Mouse (Mus musculus) layer of hippocampus, postnatal 10 days (tissue): ENCODE results near the gene Pira2. TPM values are rescaled to one million over a fixed set of nuclear protein-coding genes. Genes with fewer than 3 reads are reported as not detected.
"Not testable (repeated sequence)": the region's sequence is repeated elsewhere in the genome, so short reads cannot be mapped to it uniquely, and the experiment has no call there.

ENCODE experiments used
- DNase-seq, 2 experiments: peaks; one replicate each; pipeline ENCODE4 v3.0.0; 2021; ENCODE audit warnings: low spot score in 2 of 2
- long read RNA-seq: library from polyadenylated mRNA; stranded (forward); transcript quantifications from one replicate; pipeline ENCODE4 v2.0.0, GENCODE M21; 2023
- total RNA-seq, 2 experiments: library from RNA; stranded (reverse); gene quantifications; 2 replicates each; pipeline ENCODE4 v1.2.3; 2021

The Pira2 gene
- under 1 TPM in 1 of 2 experiments, not detected in 1; 0.25 TPM for total RNA-seq
- long read RNA-seq = 0 reads

DNA sequence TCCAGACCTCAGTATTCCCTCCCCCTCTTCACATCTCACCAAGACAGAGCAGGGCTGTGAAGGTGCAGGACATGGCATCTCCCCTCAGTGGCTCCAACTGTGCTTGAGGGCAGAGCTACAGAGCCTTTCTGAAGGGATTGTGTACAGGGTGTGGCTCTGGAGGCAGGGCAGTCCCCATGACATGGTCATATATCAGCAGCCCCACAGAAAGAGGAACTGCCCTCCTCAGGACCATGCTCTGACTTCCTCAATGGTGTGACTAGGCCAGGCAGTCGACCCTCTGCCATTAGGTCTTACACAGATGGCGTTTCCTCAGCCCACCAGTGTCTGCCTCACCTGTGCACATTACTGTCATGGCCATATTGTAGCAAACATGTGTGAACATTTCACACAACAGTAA is at the start of gene Pira2:
TSS of gene Pira2 (minus strand) at position 101 of the 400 bp plus-strand sequence.
- not testable (repeated sequence) for DNase-seq

- not testable (repeated sequence) for DNase-seq
Observed at GRCm38 (mm10) chr7:3875032-3875431, 30.2 kb upstream of the Pira2 start.

DNA sequence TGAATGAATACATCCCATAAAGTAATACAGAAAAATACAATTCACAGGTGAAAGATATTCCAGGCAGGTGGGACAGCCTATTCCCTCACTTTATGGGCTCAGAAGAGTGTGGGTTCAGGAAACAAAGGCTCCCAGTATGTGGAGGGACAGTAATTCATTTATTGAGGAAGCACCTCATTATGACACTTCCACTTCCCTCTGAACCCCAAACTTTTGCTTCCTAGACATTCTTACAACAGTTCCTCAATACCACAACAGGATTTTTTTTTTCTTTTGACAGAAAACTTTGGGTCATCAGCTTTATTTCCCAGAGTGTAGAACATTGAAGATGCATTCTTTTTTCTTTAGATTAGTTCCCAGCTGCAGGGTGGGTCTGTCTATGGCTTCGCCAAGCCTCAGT is 7.0 kb downstream of the Pira2 start:
- not testable (repeated sequence) for DNase-seq

DNA sequence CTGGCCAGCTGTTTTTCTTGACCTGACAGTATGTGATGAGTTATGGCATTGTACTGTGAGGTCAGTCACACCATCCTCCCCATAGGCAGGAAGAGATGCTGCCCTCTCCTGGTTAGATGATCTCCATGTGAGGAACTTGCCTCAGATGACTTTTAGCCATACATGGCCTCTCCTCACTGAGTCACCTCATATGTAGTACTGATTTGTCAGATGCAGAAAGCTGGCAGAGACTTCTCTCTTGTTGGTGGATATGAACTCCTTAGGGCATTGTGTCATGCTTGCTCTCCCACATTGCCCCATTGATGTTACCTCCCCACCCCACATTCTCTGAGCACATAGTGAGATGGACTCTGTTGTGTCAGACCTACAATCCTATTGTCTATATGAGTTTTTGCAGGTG is 14.2 kb downstream of the Pira2 start:
- DNase-seq = not testable (repeated sequence)

DNA sequence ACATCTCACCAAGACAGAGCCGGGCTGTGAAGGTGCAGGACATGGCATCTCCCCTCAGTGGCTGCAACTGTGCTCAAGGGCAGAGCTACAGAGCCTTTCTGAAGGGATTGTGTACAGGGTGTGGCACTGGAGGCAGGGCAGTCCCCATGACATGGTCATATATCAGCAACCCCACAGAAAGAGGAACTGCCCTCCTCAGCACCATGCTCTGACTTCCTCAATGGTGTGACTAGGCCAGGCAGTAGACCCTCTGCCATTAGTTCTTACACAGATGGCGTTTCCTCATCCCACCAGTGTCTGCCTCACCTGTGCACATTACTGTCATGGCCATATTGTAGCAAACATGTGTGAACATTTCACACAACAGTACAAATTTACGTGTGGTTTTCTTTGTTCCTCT is 19.3 kb downstream of the Pira2 start, which contains the start of gene Gm15448:
TSS of gene Gm15448 (minus strand) at position 89 of the 400 bp plus-strand sequence.
- DNase-seq = not testable (repeated sequence)

DNA sequence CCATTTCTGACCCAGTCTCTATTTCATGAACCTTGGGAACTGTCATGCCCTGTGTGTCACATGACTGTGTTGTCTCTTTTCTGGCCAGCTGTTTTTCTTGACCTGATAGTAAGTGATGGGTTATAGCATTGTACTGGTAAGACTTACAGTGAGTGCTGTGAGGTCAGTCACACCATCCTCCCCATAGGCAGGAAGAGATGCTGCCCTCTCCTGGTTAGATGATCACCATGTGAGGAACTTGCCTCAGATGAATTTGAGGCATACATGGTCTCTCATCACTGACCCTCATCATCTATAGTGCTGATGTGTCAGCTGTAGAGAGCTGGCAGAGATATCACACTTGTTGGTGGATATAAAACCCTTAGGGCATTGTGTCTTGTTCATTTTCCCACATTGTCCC is 32.9 kb downstream of the Pira2 start:
- not testable (repeated sequence) for DNase-seq

GRCm38 (mm10) chr7:3802935-3803334 is 41.9 kb downstream of the Pira2 start:
- not testable (repeated sequence) for DNase-seq

- not testable (repeated sequence) for DNase-seq
Observed at GRCm38 (mm10) chr7:3799940-3800339, 44.9 kb downstream of the Pira2 start.

- not testable (repeated sequence) for DNase-seq
Observed at GRCm38 (mm10) chr7:3796286-3796685, 48.6 kb downstream of the Pira2 start.

Other genes starting within 250 kb of the Pira2 start
- gene Oscar, start 228.9 kb downstream of the Pira2 start, total RNA-seq = 1 to 10 TPM in 1 of 2 experiments, under 1 TPM in 1; 0.74 to 1.2 TPM
- 100 to 1,000 TPM; 531 to 596 TPM for gene Ndufa3, start 227.7 kb downstream of the Pira2 start, total RNA-seq
- 10 to 100 TPM; 34.4 to 42.6 TPM for gene Tfpt, start 215.1 kb downstream of the Pira2 start, total RNA-seq
- 10 to 100 TPM; 59.7 to 59.9 TPM for gene Prpf31, start 215.1 kb downstream of the Pira2 start, total RNA-seq
- 10 to 100 TPM; 54.5 to 57.5 TPM for gene Cnot3, start 199.8 kb downstream of the Pira2 start, total RNA-seq
- gene Leng1, start 179.2 kb downstream of the Pira2 start, total RNA-seq = 1 to 10 TPM; 6.1 to 7.3 TPM
- gene Tmc4, start 167.5 kb downstream of the Pira2 start, total RNA-seq = 1 to 10 TPM; 5.0 to 6.0 TPM
- gene Tsen34, start 152.2 kb downstream of the Pira2 start, total RNA-seq = 10 to 100 TPM; 85.9 to 97.3 TPM
- 100 to 1,000 TPM; 142 to 146 TPM for gene Mboat7, start 151.5 kb downstream of the Pira2 start, total RNA-seq
- 100 to 1,000 TPM; 554 to 633 TPM for gene Rps9, start 141.1 kb downstream of the Pira2 start, total RNA-seq
- gene Pirb, start 124.7 kb downstream of the Pira2 start, total RNA-seq = under 1 TPM in 1 of 2 experiments, not detected in 1; 0.14 TPM
- gene Gm15448, start 19.4 kb downstream of the Pira2 start, total RNA-seq = not detected
- not detected for gene Gm14548, start 53.1 kb upstream of the Pira2 start, total RNA-seq
- gene Lilra6, start 70.5 kb upstream of the Pira2 start, total RNA-seq = not detected
- 1 to 10 TPM; 4.5 to 5.9 TPM for gene Lair1, start 218.2 kb upstream of the Pira2 start, total RNA-seq